Mouse (Mus musculus) left cerebral cortex, postnatal 14 days (tissue): ENCODE measurements around the gene Pin1rt1. TPM values are rescaled to one million over a fixed set of nuclear protein-coding genes. Genes with fewer than 3 reads are reported as not detected.

ENCODE experiments used
- DNase-seq, 2 experiments: peaks; one replicate each; pipeline ENCODE4 v3.0.0; 2021 to 2022; ENCODE audit warnings: low spot score in 2 of 2, mixed read lengths in 1 of 2
- intact Hi-C: fragments of 180-260 bp; cut with DNase I; formaldehyde crosslinking; loops from one replicate; pipeline ENCODE4 v1.15.1; 2025
- long read RNA-seq, 2 experiments: library from polyadenylated mRNA; stranded (forward); transcript quantifications; one replicate each; pipeline ENCODE4 v2.0.0; 2021
- total RNA-seq, 2 experiments: library from RNA; stranded (reverse); gene quantifications; 2 replicates each; pipeline ENCODE4 v1.2.3; 2021

The Pin1rt1 gene
- not detected for total RNA-seq
- long read RNA-seq, experiment 1, result 0 reads
- long read RNA-seq, experiment 2, result 0 reads

- intact Hi-C loops, result no loop called here
- DNase-seq, result no peak
Observed at GRCm38 (mm10) chr2:104716279-104716678, at the start of gene Pin1rt1. Gene Pin1rt1, minus strand, starts transcription at chr2:104716379.

GRCm38 (mm10) chr2:104764018-104764417 lies 47.8 kb upstream of the Pin1rt1 start:
- no peak for DNase-seq
- intact Hi-C loops, result no loop called here

GRCm38 (mm10) chr2:104763134-104763703 lies 47.0 kb upstream of the Pin1rt1 start:
- intact Hi-C loops, result no loop called here
- no peak for DNase-seq

GRCm38 (mm10) chr2:104750611-104751010 lies 34.4 kb upstream of the Pin1rt1 start:
- intact Hi-C loops, result no loop called here
- DNase-seq, result no peak

GRCm38 (mm10) chr2:104748652-104749183 lies 32.5 kb upstream of the Pin1rt1 start:
- intact Hi-C loops, result no loop called here
- no peak for DNase-seq

GRCm38 (mm10) chr2:104746251-104746650 lies 30.1 kb upstream of the Pin1rt1 start:
- no peak for DNase-seq
- intact Hi-C loops, result no loop called here

- no peak for DNase-seq
- intact Hi-C loops, result loop anchor here (5.0 kb wide), 1 partner anchor 57 kb away; no protein-coding TSS in a partner anchor
Observed at GRCm38 (mm10) chr2:104743971-104744370, 27.8 kb upstream of the Pin1rt1 start.

- intact Hi-C loops, result loop anchor here (5.0 kb wide), 1 partner anchor 56 kb away; no protein-coding TSS in a partner anchor
- no peak for DNase-seq
Observed at GRCm38 (mm10) chr2:104743160-104743559, 27.0 kb upstream of the Pin1rt1 start.

- peak; percentile 73 to 83 for DNase-seq
- intact Hi-C loops, result loop anchor here (5.0 kb wide), 1 partner anchor 55 kb away; no protein-coding TSS in a partner anchor
Observed at GRCm38 (mm10) chr2:104742741-104743064, 26.5 kb upstream of the Pin1rt1 start, which contains the start of gene Depdc7. Gene Depdc7, minus strand, starts transcription at chr2:104742878.

GRCm38 (mm10) chr2:104741896-104742740 lies 25.9 kb upstream of the Pin1rt1 start:
- no peak for DNase-seq
- intact Hi-C loops, result loop anchor here (5.0 kb wide), 1 partner anchor 55 kb away; no protein-coding TSS in a partner anchor

- no peak for DNase-seq
- intact Hi-C loops, result loop anchor here (5.0 kb wide), 1 partner anchor 54 kb away; no protein-coding TSS in a partner anchor
Observed at GRCm38 (mm10) chr2:104741015-104741758, 25.0 kb upstream of the Pin1rt1 start.

- intact Hi-C loops, result loop anchor here (5.0 kb wide), 1 partner anchor 53 kb away; no protein-coding TSS in a partner anchor
- DNase-seq, result no peak
Observed at GRCm38 (mm10) chr2:104740248-104740949, 24.2 kb upstream of the Pin1rt1 start.

- no peak for DNase-seq
- intact Hi-C loops, result loop anchor here (5.0 kb wide), 1 partner anchor 52 kb away; no protein-coding TSS in a partner anchor
Observed at GRCm38 (mm10) chr2:104739691-104740090, 23.5 kb upstream of the Pin1rt1 start.

GRCm38 (mm10) chr2:104736241-104736640 lies 20.1 kb upstream of the Pin1rt1 start:
- intact Hi-C loops, result no loop called here
- no peak for DNase-seq

GRCm38 (mm10) chr2:104732562-104733256 lies 16.5 kb upstream of the Pin1rt1 start:
- intact Hi-C loops, result no loop called here
- no peak for DNase-seq

GRCm38 (mm10) chr2:104732033-104732444 lies 15.9 kb upstream of the Pin1rt1 start:
- intact Hi-C loops, result no loop called here
- no peak for DNase-seq

- intact Hi-C loops, result no loop called here
- no peak for DNase-seq
Observed at GRCm38 (mm10) chr2:104727369-104727768, 11.2 kb upstream of the Pin1rt1 start.

GRCm38 (mm10) chr2:104722021-104722420 lies 5.8 kb upstream of the Pin1rt1 start:
- intact Hi-C loops, result no loop called here
- no peak for DNase-seq
